Mouse (Mus musculus) stomach, embryonic 14.5 days (tissue): ENCODE data around the gene Itpr3. TPM values are rescaled to one million over a fixed set of nuclear protein-coding genes. Genes with fewer than 3 reads are reported as not detected.

Experiments
- ATAC-seq: fragments of 200-750 bp; cut with Nextera tagmentation; 2 replicates; pipeline ENCODE4 v1.8.0; 2017; ENCODE audit warnings: low read depth, moderate TSS enrichment; ENCODE audit not compliant: insufficient number of reproducible peaks, insufficient read depth, low FRiP score
- H3K27ac ChIP-seq: fragments of 300-500 bp; sonication (generic); 2 replicates; pipeline ENCODE4 v1.5.1; 2014; ENCODE audit warnings: mild to moderate bottlenecking, low read length, moderate library complexity, mixed read lengths
- H3K27me3 ChIP-seq: fragments of 300-500 bp; sonication (generic); 2 replicates; pipeline ENCODE4 v1.6.1; 2014; ENCODE audit warnings: low read length, control low read depth, mixed read lengths; ENCODE audit not compliant: control insufficient read depth, insufficient read depth
- H3K36me3 ChIP-seq: fragments of 300-500 bp; sonication (generic); 2 replicates; pipeline ENCODE4 v1.6.1; 2014; ENCODE audit warnings: mild to moderate bottlenecking, control low read depth, low read length, moderate library complexity, mixed read lengths; ENCODE audit not compliant: control insufficient read depth, insufficient read depth
- H3K4me1 ChIP-seq: fragments of 300-500 bp; sonication (generic); 2 replicates; pipeline ENCODE4 v1.6.1; 2014; ENCODE audit warnings: low read length, control low read depth, mixed read lengths; ENCODE audit not compliant: control insufficient read depth, insufficient read depth
- H3K4me2 ChIP-seq: fragments of 300-500 bp; sonication (generic); replicated peaks from 2 replicates; pipeline ENCODE4 v1.6.1; 2014; ENCODE audit warnings: low read depth, low read length, control low read depth
- H3K4me3 ChIP-seq: fragments of 300-500 bp; sonication (generic); 2 replicates; pipeline ENCODE4 v1.5.1; 2014; ENCODE audit warnings: low read depth, low read length, control low read depth
- H3K9ac ChIP-seq: fragments of 300-500 bp; sonication (generic); replicated peaks from 2 replicates; pipeline ENCODE4 v1.6.1; 2014; ENCODE audit warnings: low read depth, mild to moderate bottlenecking, control low read depth, low read length, moderate library complexity, mixed read lengths
- H3K9me3 ChIP-seq: fragments of 300-500 bp; sonication (generic); 2 replicates; pipeline ENCODE4 v1.6.1; 2016; ENCODE audit warnings: low read depth, low read length, control low read depth; ENCODE audit not compliant: control insufficient read depth
- WGBS: fragments of 180-500 bp; shearing (Covaris S2); extraction: QIAGEN DNeasy Blood & Tissue Kit; methylation state at CpG from one replicate; pipeline ENCODE4 v1.1.7; 2014; 5-methylcytosine and 5-hydroxymethylcytosine counted together
- polyA plus RNA-seq: library from polyadenylated mRNA; unstranded; fragments of >200 nt; fragmentation: Nextera tagmentation; extraction: Ambion mirVana; gene quantifications from 2 replicates; pipeline ENCODE4 v1.2.1, GENCODE M21; 2014

Itpr3 gene
- polyA plus RNA-seq, 1 experiment from 2014 or later = 11.5 TPM

DNA sequence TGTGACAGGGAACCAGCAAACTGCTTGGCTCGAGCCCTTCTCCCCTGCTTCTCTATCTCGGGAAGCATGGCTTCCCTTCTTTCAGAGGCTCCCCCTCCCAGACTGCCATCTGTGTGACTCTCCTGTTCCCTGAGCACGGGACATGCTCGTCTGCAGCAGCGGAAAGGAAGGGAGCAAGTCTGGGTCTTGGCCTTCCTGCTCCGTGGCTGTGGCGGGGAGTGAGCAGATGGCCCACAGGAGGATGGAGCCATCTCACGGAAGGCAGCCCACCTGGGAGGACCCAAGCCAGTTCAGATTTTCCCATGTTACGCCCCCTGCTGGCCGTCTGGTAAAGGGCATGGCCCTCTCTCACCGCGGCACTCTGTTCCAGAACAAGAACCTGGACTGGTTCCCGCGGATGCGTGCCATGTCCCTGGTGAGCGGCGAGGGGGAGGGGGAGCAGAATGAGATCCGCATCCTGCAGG, 63.5 kb downstream of the Itpr3 start:
- Histone ChIP-seq H3K4me1 (peaks cover 9% of the 10 kb centered on the region; the same call in 1 of the 2 replicates), H3K9ac (no peak overlapping the region), H3K9me3 (no peaks in the 10 kb centered on the region), H3K4me3 (no peak overlapping the region), H3K36me3 (peaks cover 29% of the 10 kb centered on the region), H3K27ac (peak overlapping the region; percentile 21; the same call in 1 of the 2 replicates), H3K27me3 (no peaks in the 10 kb centered on the region), H3K4me2 (no peak overlapping the region)
- 16% methylated on average over 18 of the region's 18 CpGs for WGBS
- ATAC-seq = no peak

DNA sequence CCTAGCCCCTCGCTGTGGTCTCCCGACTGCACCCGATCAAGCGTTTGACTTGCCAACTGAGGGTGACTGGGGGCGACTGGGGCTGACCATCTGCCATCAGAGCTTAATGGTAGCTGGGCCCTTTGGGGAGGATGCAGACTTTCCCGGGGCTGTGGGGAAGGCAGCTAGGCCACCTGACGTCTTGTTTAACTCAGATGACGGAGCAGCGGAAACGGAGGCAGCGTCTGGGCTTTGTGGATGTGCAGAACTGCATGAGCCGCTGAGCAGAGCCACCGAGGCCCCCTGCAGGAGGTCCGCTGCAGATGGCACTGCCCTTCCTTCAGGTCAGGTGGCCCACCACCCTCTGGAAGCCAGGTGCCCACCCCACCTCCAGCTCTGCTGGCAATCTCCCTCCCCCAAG, 64.2 kb downstream of the Itpr3 start:
- H3K4me2 ChIP-seq = no peak overlapping the region
- no peaks in the 10 kb centered on the region for H3K9me3 ChIP-seq
- H3K4me3 ChIP-seq = no peak overlapping the region
- peaks cover 9% of the 10 kb centered on the region; the same call in 1 of the 2 replicates for H3K4me1 ChIP-seq
- WGBS = 49% methylated on average over 14 of the region's 14 CpGs
- peaks cover 29% of the 10 kb centered on the region for H3K36me3 ChIP-seq
- no peak overlapping the region for H3K9ac ChIP-seq
- H3K27ac ChIP-seq = no peak overlapping the region
- ATAC-seq = no peak
- no peaks in the 10 kb centered on the region for H3K27me3 ChIP-seq

DNA sequence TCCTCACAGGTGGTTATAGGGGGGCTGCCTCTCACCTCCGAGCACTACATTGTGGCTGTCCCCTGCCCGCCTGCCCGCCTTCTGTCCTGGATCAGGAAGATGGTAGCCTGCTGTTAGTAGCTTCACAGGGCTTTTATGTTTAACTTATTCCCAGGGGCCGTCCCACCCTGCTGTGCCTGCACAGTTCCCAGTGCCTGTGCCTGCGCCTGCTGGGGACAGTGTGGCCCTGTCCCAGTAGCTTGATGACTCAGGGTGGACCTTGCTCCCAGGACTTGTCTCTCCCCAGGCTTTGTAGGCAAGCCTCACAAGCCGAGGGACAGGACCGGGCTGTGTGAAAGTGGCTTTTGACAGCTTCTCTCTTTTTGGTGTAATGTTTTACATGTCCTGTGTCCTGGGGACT, 64.7 kb downstream of the Itpr3 start:
- Histone ChIP-seq H3K27ac (no peak overlapping the region), H3K36me3 (peaks cover 29% of the 10 kb centered on the region), H3K27me3 (no peaks in the 10 kb centered on the region), H3K4me2 (no peak overlapping the region), H3K4me3 (no peak overlapping the region), H3K9me3 (no peaks in the 10 kb centered on the region), H3K9ac (no peak overlapping the region), H3K4me1 (peaks cover 9% of the 10 kb centered on the region; the same call in 1 of the 2 replicates)
- no peak for ATAC-seq
- 87% methylated on average over 7 of the region's 7 CpGs for WGBS

DNA sequence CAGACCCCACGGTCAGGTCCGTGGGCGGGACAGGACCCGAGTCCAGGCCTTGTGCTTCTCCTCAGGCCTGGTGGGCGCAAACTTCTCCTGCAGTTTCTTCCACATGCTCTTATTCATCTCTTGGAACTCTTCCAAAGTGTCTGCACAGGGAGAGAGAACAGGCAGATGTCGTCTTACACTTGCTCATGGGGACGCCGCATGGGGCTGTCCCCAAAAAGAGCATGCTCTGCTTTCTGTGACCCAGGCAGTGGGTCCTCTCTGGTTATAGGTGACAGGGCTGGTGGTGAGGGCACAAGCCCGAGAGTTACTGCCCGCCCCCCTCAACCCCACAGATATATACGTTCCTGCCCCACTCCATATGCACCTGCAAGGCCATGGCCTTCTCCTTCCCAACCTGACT, 65.6 kb downstream of the Itpr3 start:
- WGBS = 65% methylated on average over 11 of the region's 11 CpGs

DNA sequence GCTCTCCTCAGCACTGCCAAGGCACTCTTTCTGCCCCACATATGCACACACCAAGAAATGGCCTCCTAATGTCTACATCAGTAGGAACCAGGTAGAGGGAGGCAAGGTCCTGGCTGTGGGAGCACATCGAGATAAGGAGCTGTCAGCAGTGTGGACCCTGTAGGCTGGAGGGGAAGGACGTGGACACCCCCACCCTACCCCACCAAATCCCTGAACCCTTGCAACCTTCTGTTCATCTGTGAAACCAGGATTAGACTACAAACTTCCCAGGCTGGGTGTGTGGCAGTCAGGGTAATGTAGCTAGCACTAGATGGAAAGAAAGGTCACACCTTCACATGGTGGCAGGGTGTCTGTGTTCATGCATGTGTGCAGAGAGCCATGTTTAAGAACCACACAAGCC, 66.0 kb downstream of the Itpr3 start:
- ATAC-seq = no peak
- Histone ChIP-seq H3K4me2 (no peak overlapping the region), H3K27ac (no peak overlapping the region), H3K36me3 (peaks cover 29% of the 10 kb centered on the region), H3K27me3 (no peaks in the 10 kb centered on the region), H3K9me3 (no peaks in the 10 kb centered on the region), H3K4me1 (peaks cover 12% of the 10 kb centered on the region; the same call in 1 of the 2 replicates), H3K9ac (no peak overlapping the region), H3K4me3 (no peak overlapping the region)
- 91% methylated on average over 2 of the region's 2 CpGs for WGBS

More for the DNA sequence above, 65.6 kb downstream of the Itpr3 start:
- H3K4me3 ChIP-seq = no peak overlapping the region
- H3K9ac ChIP-seq = no peak overlapping the region
- H3K27ac ChIP-seq = no peak overlapping the region
- no peaks in the 10 kb centered on the region for H3K27me3 ChIP-seq
- no peaks in the 10 kb centered on the region for H3K9me3 ChIP-seq
- peaks cover 29% of the 10 kb centered on the region for H3K36me3 ChIP-seq
- ATAC-seq = no peak
- H3K4me1 ChIP-seq = peaks cover 12% of the 10 kb centered on the region; the same call in 1 of the 2 replicates
- no peak overlapping the region for H3K4me2 ChIP-seq

DNA sequence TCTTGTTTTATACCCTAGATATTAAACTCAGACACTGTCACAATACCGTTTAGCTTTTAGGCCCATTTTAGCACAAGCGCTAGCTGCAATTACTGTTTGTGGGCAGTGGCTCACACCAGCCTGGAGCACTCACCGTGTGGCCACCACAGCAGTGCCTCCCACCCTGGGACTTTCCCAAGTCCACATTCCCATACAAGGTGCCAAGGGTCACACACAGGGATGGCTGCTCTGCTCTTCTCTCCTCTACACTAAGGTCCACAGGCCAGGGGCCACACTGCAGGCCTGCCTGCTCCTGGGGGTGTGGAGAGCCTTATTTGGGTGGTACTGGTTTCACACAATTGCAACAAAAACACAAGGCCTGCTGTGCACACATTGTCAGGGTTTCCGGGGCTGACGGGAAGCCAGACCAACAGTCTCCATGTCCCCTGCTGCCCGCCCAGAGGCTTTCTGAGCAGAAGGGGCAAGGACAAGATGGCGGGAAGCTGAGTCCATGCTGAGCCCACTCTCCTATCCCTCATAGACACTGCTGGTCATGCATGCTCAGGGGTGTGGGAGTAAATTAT, 66.8 kb downstream of the Itpr3 start:
- Histone ChIP-seq H3K4me2 (no peak overlapping the region), H3K36me3 (peaks cover 29% of the 10 kb centered on the region), H3K9me3 (no peaks in the 10 kb centered on the region), H3K9ac (no peak overlapping the region), H3K4me1 (peaks cover 12% of the 10 kb centered on the region; the same call in 1 of the 2 replicates), H3K4me3 (no peak overlapping the region), H3K27me3 (no peaks in the 10 kb centered on the region), H3K27ac (no peak overlapping the region)
- 92% methylated on average over 7 of the region's 7 CpGs for WGBS
- ATAC-seq = no peak

DNA sequence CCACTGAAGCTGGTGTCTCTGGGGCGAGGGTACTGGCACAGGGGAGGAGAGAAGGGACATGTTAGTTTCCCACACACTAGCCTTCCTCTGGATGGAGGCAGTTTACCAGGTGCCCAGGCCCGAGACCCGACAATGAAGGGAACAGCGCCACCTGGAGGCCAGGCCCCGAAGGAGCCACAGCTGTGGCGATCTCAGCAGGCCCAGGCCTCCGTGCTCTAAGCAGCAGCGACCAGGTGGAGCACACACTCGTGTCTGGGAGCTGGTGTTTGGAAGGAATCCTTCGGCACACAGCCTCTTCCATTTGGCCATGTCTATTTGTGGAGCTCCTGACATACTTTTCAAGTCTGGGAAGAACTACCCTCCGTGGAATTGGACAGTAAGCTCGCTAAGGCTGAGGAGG, 68.1 kb downstream of the Itpr3 start:
- Histone ChIP-seq H3K27ac (no peak overlapping the region), H3K36me3 (peaks cover 25% of the 10 kb centered on the region), H3K4me1 (peaks cover 16% of the 10 kb centered on the region), H3K9ac (no peak overlapping the region), H3K9me3 (no peaks in the 10 kb centered on the region), H3K4me3 (no peak overlapping the region), H3K4me2 (no peak overlapping the region), H3K27me3 (no peaks in the 10 kb centered on the region)
- 31% methylated on average over 12 of the region's 12 CpGs for WGBS
- ATAC-seq = no peak

DNA sequence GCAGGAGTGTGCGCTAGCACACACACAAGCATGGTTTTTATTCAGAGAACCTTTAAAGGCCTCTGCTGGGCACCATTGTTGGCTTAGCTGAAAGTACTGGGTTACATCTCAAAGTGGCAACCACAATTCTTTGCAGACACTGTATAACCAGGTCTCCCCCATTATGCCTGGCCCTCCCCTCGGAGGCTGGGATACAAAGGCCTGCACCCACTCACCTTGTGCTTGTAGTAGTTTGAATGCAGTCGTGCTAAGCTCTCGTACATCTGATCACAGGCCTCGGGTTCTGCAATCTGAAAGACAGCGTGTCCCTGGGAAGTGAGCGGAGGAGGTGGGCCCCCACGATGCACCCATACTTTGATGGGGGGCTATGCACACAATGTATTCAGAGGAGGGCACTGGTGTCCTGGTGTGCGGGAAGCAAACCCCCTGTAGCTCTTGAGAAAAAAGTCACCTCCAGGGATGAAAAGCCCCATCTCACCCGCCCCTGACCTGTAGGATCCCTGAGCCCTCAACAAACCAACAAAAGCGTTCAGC, 68.6 kb downstream of the Itpr3 start:
- H3K27ac ChIP-seq = no peak overlapping the region
- H3K4me3 ChIP-seq = no peak overlapping the region
- no peaks in the 10 kb centered on the region for H3K27me3 ChIP-seq
- H3K4me2 ChIP-seq = no peak overlapping the region
- no peaks in the 10 kb centered on the region for H3K9me3 ChIP-seq
- peaks cover 17% of the 10 kb centered on the region for H3K4me1 ChIP-seq
- no peak for ATAC-seq
- peaks cover 25% of the 10 kb centered on the region for H3K36me3 ChIP-seq
- 89% methylated on average over 11 of the region's 11 CpGs for WGBS
- H3K9ac ChIP-seq = no peak overlapping the region

DNA sequence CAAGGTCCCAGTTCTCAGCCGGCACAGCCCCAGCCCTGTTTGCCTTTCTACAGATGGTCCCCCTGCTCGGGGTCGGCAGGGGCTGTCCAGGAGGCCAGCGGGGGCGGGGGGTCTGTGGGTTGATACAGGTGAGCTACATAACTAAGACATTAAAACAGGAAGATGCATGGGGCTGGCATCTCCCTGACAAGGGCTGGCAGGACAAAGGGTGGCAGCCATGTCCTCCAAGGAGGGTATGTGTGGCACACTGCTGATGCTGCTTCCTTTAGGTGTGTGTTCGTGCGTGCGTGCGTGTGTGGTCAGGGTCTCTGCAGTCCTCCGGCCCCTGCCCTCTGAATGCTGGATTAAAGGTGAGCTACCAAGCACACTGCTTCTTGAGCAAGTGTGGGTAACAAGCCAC, 69.9 kb downstream of the Itpr3 start:
- Histone ChIP-seq H3K4me2 (no peak overlapping the region), H3K9ac (no peak overlapping the region), H3K4me1 (peaks cover 23% of the 10 kb centered on the region), H3K36me3 (peaks cover 19% of the 10 kb centered on the region), H3K27me3 (no peaks in the 10 kb centered on the region), H3K27ac (no peak overlapping the region), H3K9me3 (no peaks in the 10 kb centered on the region), H3K4me3 (no peak overlapping the region)
- 57% methylated on average over 10 of the region's 10 CpGs for WGBS
- no peak for ATAC-seq
